Mouse (Mus musculus): ENCODE measurements around the gene Sp100.

DNA sequence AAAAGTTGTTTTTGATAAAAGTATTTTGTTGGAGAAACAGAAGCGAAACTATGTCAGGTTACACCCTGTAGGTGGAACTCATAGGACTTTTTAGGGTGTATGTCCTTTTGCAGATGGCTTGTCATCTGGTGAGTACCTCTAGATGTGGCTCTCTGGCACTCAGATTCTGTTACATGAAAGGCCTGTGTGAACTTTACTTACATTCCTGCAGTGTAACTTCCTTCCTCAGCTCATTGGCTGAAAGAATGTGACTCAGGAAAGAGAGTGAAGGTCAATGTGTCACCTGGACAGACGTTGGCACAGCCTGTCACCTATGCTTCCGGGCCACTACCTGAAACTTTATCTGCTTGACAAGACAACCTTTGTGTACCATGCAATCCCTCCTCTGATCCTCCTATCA is 94.8 kb downstream of the Sp100 start:
- TF ChIP-seq CTCF (conservative IDR thresholded peaks at IDR 0.05; ENCODE audit: insufficient read depth, insufficient read length, low read depth, low read length) (no peak), POLR2A (IDR thresholded peaks at IDR 0.05; ENCODE audit: low read depth, low read length) (no peak)

Measured in kidney, adult 2 months (tissue).